Mouse (Mus musculus): Measurements from ENCODE around the gene Csn1s2a.
"Not testable (repeated sequence)": the region's sequence is repeated elsewhere in the genome, so short reads cannot be mapped to it uniquely, and the experiment has no call there.

Gene Csn1s2a

GRCm38 (mm10) chr5:87774267-87774666 lies at the start of gene Csn1s2a:
Csn1s2a (plus strand) TSS chr5:87774567.
- no peak for DNase-seq (ENCODE audit: low spot score in 2 of 2)

GRCm38 (mm10) chr5:87734821-87735220 lies 39.5 kb upstream of the Csn1s2a start:
- no peak for DNase-seq (ENCODE audit: low spot score in 2 of 2)

- no peak for DNase-seq (ENCODE audit: low spot score in 2 of 2)
These were observed 20.9 kb upstream of the Csn1s2a start for GRCm38 (mm10) chr5:87753471-87753870.

GRCm38 (mm10) chr5:87764546-87764945 lies 9.8 kb upstream of the Csn1s2a start:
- no peak for DNase-seq (ENCODE audit: low spot score in 2 of 2)

- not testable (repeated sequence) for DNase-seq (ENCODE audit: low spot score in 2 of 2)
These were observed 2.2 kb upstream of the Csn1s2a start for GRCm38 (mm10) chr5:87772151-87772550.

GRCm38 (mm10) chr5:87782731-87783130 lies 8.4 kb downstream of the Csn1s2a start:
- no peak for DNase-seq (ENCODE audit: low spot score in 2 of 2)

- no peak for DNase-seq (ENCODE audit: low spot score in 2 of 2)
These were observed 33.4 kb downstream of the Csn1s2a start, which contains the start of gene Csn1s2b for GRCm38 (mm10) chr5:87807782-87808181. Csn1s2b (plus strand) TSS chr5:87808082.

GRCm38 (mm10) chr5:87809253-87809652 lies 34.9 kb downstream of the Csn1s2a start:
- DNase-seq (ENCODE audit: low spot score in 2 of 2), result no peak

GRCm38 (mm10) chr5:87825386-87825785 lies 51.0 kb downstream of the Csn1s2a start, which contains the start of gene Prr27:
Prr27 (plus strand) TSS chr5:87825686.
- no peak for DNase-seq (ENCODE audit: low spot score in 2 of 2)

Measured in spleen, postnatal 36 days (tissue).